Mouse (Mus musculus) hindbrain, embryonic 10.5 days (tissue): ENCODE results near the gene Baiap2. TPM values are rescaled to one million over a fixed set of nuclear protein-coding genes. Genes with fewer than 3 reads are reported as not detected.

Experiments
- DNase-seq: peaks from one replicate; pipeline ENCODE4 v3.0.0-alpha.2; 2017; ENCODE audit warnings: low spot score
- H3K27ac ChIP-seq: fragments of 300-500 bp; sonication (generic); 2 replicates; pipeline ENCODE4 v1.5.1; 2016; ENCODE audit warnings: mild to moderate bottlenecking, moderate library complexity
- H3K27me3 ChIP-seq: fragments of 300-500 bp; sonication (generic); 2 replicates; pipeline ENCODE4 v1.6.1; 2016; ENCODE audit warnings: mild to moderate bottlenecking; ENCODE audit not compliant: poor library complexity, insufficient read depth, severe bottlenecking
- H3K36me3 ChIP-seq: fragments of 300-500 bp; sonication (generic); 2 replicates; pipeline ENCODE4 v1.6.1; 2016; ENCODE audit warnings: mild to moderate bottlenecking, moderate library complexity
- H3K4me1 ChIP-seq: fragments of 300-500 bp; sonication (generic); replicated peaks from 2 replicates; pipeline ENCODE4 v1.6.1; 2016; ENCODE audit warnings: mild to moderate bottlenecking
- H3K4me3 ChIP-seq: fragments of 300-500 bp; sonication (generic); 2 replicates; pipeline ENCODE4 v1.5.1; 2016; ENCODE audit warnings: mild to moderate bottlenecking, moderate library complexity
- H3K9me3 ChIP-seq: fragments of 300-500 bp; sonication (generic); 2 replicates; pipeline ENCODE4 v1.6.1; 2016; ENCODE audit warnings: mild to moderate bottlenecking, moderate library complexity
- WGBS: fragments of 180-500 bp; shearing (Covaris S2); methylation state at CpG from one replicate; pipeline ENCODE4 v1.1.7; 2016; 5-methylcytosine and 5-hydroxymethylcytosine counted together
- polyA plus RNA-seq: library from polyadenylated mRNA; unstranded; fragments of >200 nt; fragmentation: Nextera tagmentation; extraction: Ambion mirVana; gene quantifications from 2 replicates; pipeline ENCODE4 v1.2.1, GENCODE M21; 2016

The Baiap2 gene
- polyA plus RNA-seq, 1 experiment from 2014 or later: 11.0 TPM

- Histone ChIP-seq H3K9me3 (no peaks in the 10 kb centered on the region), H3K36me3 (no peaks in the 10 kb centered on the region), H3K27ac (no peak overlapping the region), H3K27me3 (no peaks in the 10 kb centered on the region), H3K4me1 (peaks cover 15% of the 10 kb centered on the region), H3K4me3 (no peak overlapping the region)
- WGBS: 77% methylated on average over 16 of the region's 16 CpGs
- DNase-seq: no peak
Measured at GRCm38 (mm10) chr11:119928023-119928681, 14.4 kb upstream of the Baiap2 start.

- WGBS: 86% methylated on average over 6 of the region's 6 CpGs
- Histone ChIP-seq H3K4me1 (peaks cover 23% of the 10 kb centered on the region), H3K9me3 (no peaks in the 10 kb centered on the region), H3K27ac (no peak overlapping the region), H3K36me3 (no peaks in the 10 kb centered on the region), H3K27me3 (no peaks in the 10 kb centered on the region), H3K4me3 (no peak overlapping the region)
- DNase-seq: no peak
Measured at GRCm38 (mm10) chr11:119929603-119930265, 12.8 kb upstream of the Baiap2 start.

GRCm38 (mm10) chr11:119931809-119932208 lies 10.8 kb upstream of the Baiap2 start:
- H3K27me3 ChIP-seq: no peaks in the 10 kb centered on the region
- WGBS: 84% methylated on average over 10 of the region's 10 CpGs
- no peak overlapping the region for H3K27ac ChIP-seq
- no peaks in the 10 kb centered on the region for H3K9me3 ChIP-seq
- no peak overlapping the region for H3K4me3 ChIP-seq
- H3K4me1 ChIP-seq: peaks cover 40% of the 10 kb centered on the region
- no peaks in the 10 kb centered on the region for H3K36me3 ChIP-seq
- DNase-seq: no peak

GRCm38 (mm10) chr11:119933142-119933541 lies 9.4 kb upstream of the Baiap2 start:
- peaks cover 54% of the 10 kb centered on the region for H3K4me1 ChIP-seq
- no peaks in the 10 kb centered on the region for H3K36me3 ChIP-seq
- WGBS: 70% methylated on average over 4 of the region's 4 CpGs
- no peak for DNase-seq
- H3K9me3 ChIP-seq: no peaks in the 10 kb centered on the region
- no peak overlapping the region for H3K4me3 ChIP-seq
- no peak overlapping the region for H3K27ac ChIP-seq
- H3K27me3 ChIP-seq: peaks cover 7% of the 10 kb centered on the region

- WGBS: 81% methylated on average over 8 of the region's 8 CpGs
- peak overlapping the region; percentile 30; the same call in 1 of the 2 replicates for H3K27ac ChIP-seq
- peaks cover 62% of the 10 kb centered on the region for H3K4me1 ChIP-seq
- peaks cover 15% of the 10 kb centered on the region for H3K27me3 ChIP-seq
- no peaks in the 10 kb centered on the region for H3K36me3 ChIP-seq
- DNase-seq: no peak
- no peak overlapping the region for H3K4me3 ChIP-seq
- H3K9me3 ChIP-seq: no peaks in the 10 kb centered on the region
Measured at GRCm38 (mm10) chr11:119933819-119934583, 8.6 kb upstream of the Baiap2 start.

GRCm38 (mm10) chr11:119934773-119935172 lies 7.8 kb upstream of the Baiap2 start:
- H3K4me3 ChIP-seq: no peak overlapping the region
- H3K9me3 ChIP-seq: no peaks in the 10 kb centered on the region
- peaks cover 70% of the 10 kb centered on the region for H3K4me1 ChIP-seq
- H3K36me3 ChIP-seq: no peaks in the 10 kb centered on the region
- H3K27ac ChIP-seq: no peak overlapping the region
- DNase-seq: no peak
- 80% methylated on average over 8 of the region's 8 CpGs for WGBS
- peaks cover 23% of the 10 kb centered on the region for H3K27me3 ChIP-seq

- Histone ChIP-seq H3K4me3 (no peak overlapping the region), H3K27me3 (peaks cover 29% of the 10 kb centered on the region), H3K36me3 (no peaks in the 10 kb centered on the region), H3K9me3 (no peaks in the 10 kb centered on the region), H3K4me1 (peaks cover 77% of the 10 kb centered on the region), H3K27ac (0 out of 2 replicates have a peak overlapping the region, but pooled peaks have one; percentile 9)
- peak; percentile 71 for DNase-seq
- WGBS: 26% methylated on average over 6 of the region's 6 CpGs
Measured at GRCm38 (mm10) chr11:119935457-119935856, 7.1 kb upstream of the Baiap2 start.

GRCm38 (mm10) chr11:119936456-119936855 lies 6.1 kb upstream of the Baiap2 start:
- DNase-seq: no peak
- Histone ChIP-seq H3K27ac (peak overlapping the region; percentile 59; the same call in 1 of the 2 replicates), H3K4me1 (peaks cover 87% of the 10 kb centered on the region), H3K9me3 (no peaks in the 10 kb centered on the region), H3K36me3 (no peaks in the 10 kb centered on the region), H3K27me3 (peaks cover 39% of the 10 kb centered on the region), H3K4me3 (no peak overlapping the region)
- 70% methylated on average over 2 of the region's 2 CpGs for WGBS

GRCm38 (mm10) chr11:119937216-119937615 lies 5.3 kb upstream of the Baiap2 start:
- DNase-seq: no peak
- Histone ChIP-seq H3K27me3 (peaks cover 43% of the 10 kb centered on the region), H3K27ac (peak overlapping the region; percentile 59; the same call in 1 of the 2 replicates), H3K4me1 (peaks cover 89% of the 10 kb centered on the region), H3K36me3 (no peaks in the 10 kb centered on the region), H3K9me3 (no peaks in the 10 kb centered on the region), H3K4me3 (no peak overlapping the region)
- WGBS: 59% methylated on average over 12 of the region's 12 CpGs

GRCm38 (mm10) chr11:119937772-119938502 lies 4.6 kb upstream of the Baiap2 start:
- H3K27me3 ChIP-seq: peaks cover 43% of the 10 kb centered on the region
- H3K9me3 ChIP-seq: no peaks in the 10 kb centered on the region
- H3K4me1 ChIP-seq: peaks cover 88% of the 10 kb centered on the region
- no peak overlapping the region for H3K4me3 ChIP-seq
- no peak for DNase-seq
- H3K27ac ChIP-seq: peak overlapping the region; percentile 40
- WGBS: 56% methylated on average over 19 of the region's 19 CpGs
- no peaks in the 10 kb centered on the region for H3K36me3 ChIP-seq

GRCm38 (mm10) chr11:119939073-119939710 lies 3.4 kb upstream of the Baiap2 start:
- no peak for DNase-seq
- no peaks in the 10 kb centered on the region for H3K9me3 ChIP-seq
- H3K4me3 ChIP-seq: no peak overlapping the region
- WGBS: 54% methylated on average over 8 of the region's 8 CpGs
- peak overlapping the region; percentile 36; the same call in 1 of the 2 replicates for H3K27ac ChIP-seq
- peaks cover 90% of the 10 kb centered on the region for H3K4me1 ChIP-seq
- no peaks in the 10 kb centered on the region for H3K36me3 ChIP-seq
- peaks cover 49% of the 10 kb centered on the region for H3K27me3 ChIP-seq

GRCm38 (mm10) chr11:119939711-119940106 lies 2.9 kb upstream of the Baiap2 start:
- DNase-seq: no peak
- H3K27ac ChIP-seq: 0 out of 2 replicates have a peak overlapping the region, but pooled peaks have one; percentile 45
- H3K4me1 ChIP-seq: peaks cover 95% of the 10 kb centered on the region
- H3K27me3 ChIP-seq: peaks cover 54% of the 10 kb centered on the region
- WGBS: 70% methylated on average over 4 of the region's 4 CpGs
- no peak overlapping the region for H3K4me3 ChIP-seq
- no peaks in the 10 kb centered on the region for H3K9me3 ChIP-seq
- H3K36me3 ChIP-seq: no peaks in the 10 kb centered on the region
